Mouse (Mus musculus) macrophage (primary cell): ENCODE results near the gene Tef. TPM values are rescaled to one million over a fixed set of nuclear protein-coding genes. Genes with fewer than 3 reads are reported as not detected.

Experiments used
- polyA plus RNA-seq: library from polyadenylated mRNA; stranded (reverse); fragments of 250-400 nt; gene quantifications from 3 replicates; pipeline ENCODE4 v1.2.4, GENCODE M21; 2018; ENCODE audit warnings: inconsistent platforms

Tef gene
- polyA plus RNA-seq, 1 experiment from 2014 or later: 23.6 TPM

Other genes with a start within 250 kb of the Tef start
- gene Ep300, start 217.1 kb upstream of the Tef start, polyA plus RNA-seq: 31.6 to 55.1 TPM (median 36.1 TPM) in 3 replicates
- 10.6 to 21.0 TPM (median 11.6 TPM) in 3 replicates for gene L3mbtl2, start 138.5 kb upstream of the Tef start, polyA plus RNA-seq
- 0.10 to 0.51 TPM in 2 of 3 replicates, not detected in the other for gene Chadl, start 105.1 kb upstream of the Tef start, polyA plus RNA-seq
- gene Zc3h7b, start 57.4 kb upstream of the Tef start, polyA plus RNA-seq: 10.9 to 21.7 TPM (median 18.2 TPM) in 3 replicates
- 26.9 to 73.0 TPM (median 33.7 TPM) in 3 replicates for gene Rangap1, start 56.9 kb upstream of the Tef start, polyA plus RNA-seq
- gene Tob2, start 56.4 kb downstream of the Tef start, polyA plus RNA-seq: 14.3 to 21.9 TPM (median 18.5 TPM) in 3 replicates
- gene Phf5a, start 69.5 kb downstream of the Tef start, polyA plus RNA-seq: 24.7 to 37.1 TPM (median 25.5 TPM) in 3 replicates
- 94.9 to 124 TPM (median 116 TPM) in 3 replicates for gene Aco2, start 69.9 kb downstream of the Tef start, polyA plus RNA-seq
- 4.7 to 14.4 TPM (median 4.7 TPM) in 3 replicates for gene Polr3h, start 123.8 kb downstream of the Tef start, polyA plus RNA-seq
- 0.10 TPM in 1 of 3 replicates, not detected in the others for gene Csdc2, start 134.3 kb downstream of the Tef start, polyA plus RNA-seq
- gene Pmm1, start 158.5 kb downstream of the Tef start, polyA plus RNA-seq: 10.2 to 15.5 TPM (median 14.8 TPM) in 3 replicates
- not detected in 3 replicates for gene 1700029P11Rik, start 178.1 kb downstream of the Tef start, polyA plus RNA-seq
- 8.4 to 21.0 TPM (median 15.0 TPM) in 3 replicates for gene Xrcc6, start 185.4 kb downstream of the Tef start, polyA plus RNA-seq
- 15.4 to 32.2 TPM (median 24.8 TPM) in 3 replicates for gene Desi1, start 231.4 kb downstream of the Tef start, polyA plus RNA-seq
- 42.7 to 102 TPM (median 90.6 TPM) in 3 replicates for gene Snu13, start 245.2 kb downstream of the Tef start, polyA plus RNA-seq